Comparison of ENCODE assay signal across 17 mouse cellular contexts in genomic region chr2:90700943-90701342, GRCm38 (mm10). TPM values are rescaled to one million over a fixed set of nuclear protein-coding genes. Genes with fewer than 3 reads are reported as not detected.
DNase-seq lines count a peak whose midpoint lies in the region; ATAC-seq and TF ChIP-seq lines count a peak whose summit lies in the region.
"Had no signal": no experiment of that assay in that cellular context is flagged by ENCODE, and none has a peak within 500 bp of the region (broad histone marks: within the 10 kb centered on the region; RNA-seq: fewer than 3 reads in every experiment).

No protein-coding gene starts in this region.

- no peak for ATAC-seq in heart, embryonic 12.5 days (ENCODE audit: insufficient number of reproducible peaks, low FRiP score)

- TF ChIP-seq EP300 in MEL (IDR thresholded peaks at IDR 0.05; ENCODE audit: low read depth in 1 of 2, low read length in 2 of 2): no peak

- H3K27ac ChIP-seq in layer of hippocampus, adult 2 months: no peak overlapping the region
- no peak overlapping the region for H3K27ac ChIP-seq in MEL (ENCODE audit: control insufficient read depth, low read depth, low read length)
- H3K27ac ChIP-seq in heart, embryonic 12.5 days (ENCODE audit: poor library complexity, severe bottlenecking): no peak overlapping the region
- H3K27ac ChIP-seq: forebrain, embryonic 12.5 days; hindbrain, embryonic 15.5 days; liver, embryonic 15.5 days; stomach, embryonic 15.5 days had no signal

- H3K4me2 ChIP-seq in heart, embryonic 12.5 days: no peak overlapping the region
- H3K4me2 ChIP-seq: forebrain, embryonic 12.5 days; heart, embryonic 11.5 days; hindbrain, embryonic 15.5 days; liver, embryonic 15.5 days; stomach, embryonic 15.5 days had no signal

- WGBS in heart, embryonic 12.5 days: 96% methylated on average over 4 of the region's 4 CpGs

- H3K9me3 ChIP-seq in MEL (replicated peaks; ENCODE audit: insufficient read depth, low read length): no peaks in the 10 kb centered on the region
- H3K9me3 ChIP-seq in heart, embryonic 12.5 days (replicated peaks): no peaks in the 10 kb centered on the region
- H3K9me3 ChIP-seq: forebrain, embryonic 12.5 days; hindbrain, embryonic 15.5 days; liver, embryonic 15.5 days; stomach, embryonic 15.5 days had no signal

- DNase-seq in layer of hippocampus, adult 2 months (ENCODE audit: low spot score in 2 of 2): no peak
- DNase-seq in layer of hippocampus, postnatal 10 days (ENCODE audit: low spot score in 2 of 2): no peak
- peak; percentile 18 for DNase-seq in MEL (ENCODE audit: low read depth, low spot score)
- DNase-seq in brain, adult 2 months (ENCODE audit: low read depth, low spot score): peak; percentile 15
- peak; percentile 31 for DNase-seq in kidney, postnatal 14 days
- DNase-seq in cerebellum, postnatal 4 days (ENCODE audit: low spot score in 2 of 2): no peak
- no peak for DNase-seq in ovary, postnatal 36 days (ENCODE audit: low spot score)
- DNase-seq: cerebellum, adult 9-11 months; gastrocnemius, postnatal 25 days; lung, postnatal 10 days; thymus, postnatal 4 days had no signal

- H3K36me3 ChIP-seq in MEL (ENCODE audit: control insufficient read depth in 1 of 2, insufficient read depth in 2 of 2, low read length in 2 of 2): peaks cover 0 to 73% of the 10 kb centered on the region in 2 experiments; a peak in 2 of 4 replicates
- H3K36me3 ChIP-seq in heart, embryonic 12.5 days: peaks cover 83% of the 10 kb centered on the region

- no peaks in the 10 kb centered on the region for H3K4me1 ChIP-seq in MEL (ENCODE audit: control insufficient read depth in 1 of 2, insufficient read depth in 2 of 2, low read length in 2 of 2)
- no peaks in the 10 kb centered on the region for H3K4me1 ChIP-seq in heart, embryonic 12.5 days (replicated peaks)
- H3K4me1 ChIP-seq: forebrain, embryonic 12.5 days; hindbrain, embryonic 15.5 days; liver, embryonic 15.5 days; stomach, embryonic 15.5 days had no signal

- TF ChIP-seq RAD21 in MEL (IDR thresholded peaks at IDR 0.05; ENCODE audit: low read depth, low read length): no peak; the same call in 1 of the 2 replicates

- no peaks in the 10 kb centered on the region for H3K79me2 ChIP-seq in MEL (ENCODE audit: control insufficient read depth, insufficient read depth, low read length, poor library complexity)

- no peak overlapping the region for H3K4me3 ChIP-seq in layer of hippocampus, adult 2 months
- no peak overlapping the region for H3K4me3 ChIP-seq in MEL (ENCODE audit: control insufficient read depth in 1 of 2, insufficient read depth in 1 of 2, low read depth in 2 of 2, low read length in 2 of 2)
- no peak overlapping the region for H3K4me3 ChIP-seq in heart, embryonic 12.5 days
- H3K4me3 ChIP-seq: forebrain, embryonic 12.5 days; hindbrain, embryonic 15.5 days; liver, embryonic 15.5 days; stomach, embryonic 15.5 days had no signal

- TF ChIP-seq CTCF in layer of hippocampus, adult 2 months (conservative IDR thresholded peaks at IDR 0.05): peak; percentile 28; the same call in 1 of the 2 replicates
- no peak for TF ChIP-seq CTCF in MEL (IDR thresholded peaks at IDR 0.05 in 2 of 3, conservative IDR thresholded peaks at IDR 0.05 in 1 of 3; ENCODE audit: control insufficient read depth in 1 of 3, insufficient read depth in 1 of 3, low read depth in 2 of 3, low read length in 3 of 3, poor library complexity in 1 of 3, severe bottlenecking in 1 of 3)

- no peak overlapping the region for H3K9ac ChIP-seq in MEL (ENCODE audit: control insufficient read depth, low read depth, low read length, poor library complexity, severe bottlenecking)
- no peak overlapping the region for H3K9ac ChIP-seq in heart, embryonic 12.5 days
- H3K9ac ChIP-seq: forebrain, embryonic 12.5 days; hindbrain, embryonic 15.5 days; liver, embryonic 15.5 days; stomach, embryonic 15.5 days had no signal

- H3K27me3 ChIP-seq in MEL (ENCODE audit: control insufficient read depth in 1 of 2, insufficient read depth in 2 of 2, low read length in 2 of 2): no peaks in the 10 kb centered on the region
- H3K27me3 ChIP-seq in heart, embryonic 12.5 days (replicated peaks): no peaks in the 10 kb centered on the region
- H3K27me3 ChIP-seq: forebrain, embryonic 12.5 days; hindbrain, embryonic 15.5 days; liver, embryonic 15.5 days; stomach, embryonic 15.5 days had no signal

- TF ChIP-seq POLR2A in MEL (IDR thresholded peaks at IDR 0.05; ENCODE audit: control insufficient read depth in 1 of 2, insufficient read depth in 1 of 2, low read depth in 1 of 2, low read length in 2 of 2, poor library complexity in 1 of 2): no peak

TF ChIP-seq in MEL, 35 proteins besides CTCF, POLR2A, EP300 and RAD21:
- TF ChIP-seq SMC3 (IDR thresholded peaks at IDR 0.05; ENCODE audit: low read depth, low read length): 0 out of 2 replicates have a peak, but pooled peaks have one; percentile 11
- peak; percentile 70 for TF ChIP-seq ZNF384 (IDR thresholded peaks at IDR 0.05; ENCODE audit: low read depth, low read length)
- no peak for TF ChIP-seq RCOR1 (IDR thresholded peaks at IDR 0.05; ENCODE audit: low read depth, low read length)
- no peak for TF ChIP-seq ZKSCAN1 (IDR thresholded peaks at IDR 0.05; ENCODE audit: low read depth, low read length)

RNA-seq across cellular contexts. Expression of gene Nup160, which starts 23.9 kb away (rescaled TPM):
- total RNA-seq in layer of hippocampus, adult 2 months (2021): 10 to 100 TPM; 17.0 to 20.8 TPM
- total RNA-seq in layer of hippocampus, postnatal 10 days (2021): 10 to 100 TPM; 17.6 to 20.2 TPM
- 43.8 and 53.4 TPM in 2 replicates for total RNA-seq in MEL (2012; rRNA removed)
- polyA plus RNA-seq in MEL (2012; ENCODE audit: insufficient read depth in 1 of 2, insufficient read length in 2 of 2, low read depth in 1 of 2, low replicate concordance in 2 of 2, missing spikeins in 1 of 2): 10 to 100 TPM; 63.8 to 91.4 TPM
- polyA plus RNA-seq in heart, embryonic 12.5 days (2016; fragmentation: Nextera tagmentation; extraction: Ambion mirVana): 34.7 and 34.8 TPM in 2 replicates

RNA-seq across cellular contexts. Expression of gene Fnbp4, which starts 44.2 kb away (rescaled TPM):
- 10 to 100 TPM; 58.3 to 73.3 TPM for total RNA-seq in layer of hippocampus, adult 2 months (2021)
- 10 to 100 TPM; 72.0 to 87.7 TPM for total RNA-seq in layer of hippocampus, postnatal 10 days (2021)
- 39.5 and 42.1 TPM in 2 replicates for total RNA-seq in MEL (2012; rRNA removed)
- 100 to 1,000 TPM in 1 of 2 experiments, 10 to 100 TPM in 1; 73.7 to 353 TPM for polyA plus RNA-seq in MEL (2012; ENCODE audit: insufficient read depth in 1 of 2, insufficient read length in 2 of 2, low read depth in 1 of 2, low replicate concordance in 2 of 2, missing spikeins in 1 of 2)
- polyA plus RNA-seq in heart, embryonic 12.5 days (2016; fragmentation: Nextera tagmentation; extraction: Ambion mirVana): 73.7 and 80.2 TPM in 2 replicates

Comparison
In these comparisons a context has a peak if more than half of its experiments do, and no peak if none do; other contexts are left out.
1. DNase-seq: peak in MEL (single experiment), brain, adult 2 months (single experiment) and kidney, postnatal 14 days (single experiment); none in layer of hippocampus, adult 2 months (0 of 2), layer of hippocampus, postnatal 10 days (0 of 2), cerebellum, postnatal 4 days (0 of 2) and ovary, postnatal 36 days (single experiment).